Mouse (Mus musculus): ENCODE measurements around the gene Gm49322.
"Not testable (repeated sequence)": the region's sequence is repeated elsewhere in the genome, so short reads cannot be mapped to it uniquely, and the experiment has no call there.

The Gm49322 gene

GRCm38 (mm10) chr10:80611905-80612304, 6.1 kb downstream of the Gm49322 start:
- no peak for DNase-seq (ENCODE audit: low spot score in 2 of 2)

GRCm38 (mm10) chr10:80613821-80614220, 8.0 kb downstream of the Gm49322 start:
- no peak for DNase-seq (ENCODE audit: low spot score in 2 of 2)

GRCm38 (mm10) chr10:80614351-80614750, 8.5 kb downstream of the Gm49322 start:
- no peak for DNase-seq (ENCODE audit: low spot score in 2 of 2)

- DNase-seq (ENCODE audit: low spot score in 2 of 2) = no peak
Measured at GRCm38 (mm10) chr10:80618181-80618580, 12.4 kb downstream of the Gm49322 start.

GRCm38 (mm10) chr10:80619465-80620244, 13.8 kb downstream of the Gm49322 start:
- no peak for DNase-seq (ENCODE audit: low spot score in 2 of 2)

GRCm38 (mm10) chr10:80620365-80620764, 14.5 kb downstream of the Gm49322 start:
- DNase-seq (ENCODE audit: low spot score in 2 of 2) = no peak

- peak in 1 of 2 experiments; percentile 48 for DNase-seq (ENCODE audit: low spot score in 2 of 2)
Measured at GRCm38 (mm10) chr10:80620796-80621689, 15.2 kb downstream of the Gm49322 start.

GRCm38 (mm10) chr10:80621690-80621939, 15.8 kb downstream of the Gm49322 start:
- peak in 1 of 2 experiments; percentile 34 for DNase-seq (ENCODE audit: low spot score in 2 of 2)

- DNase-seq (ENCODE audit: low spot score in 2 of 2) = peak; percentile 99
Measured at GRCm38 (mm10) chr10:80621940-80622660, 16.3 kb downstream of the Gm49322 start.

GRCm38 (mm10) chr10:80622661-80623456, 17.0 kb downstream of the Gm49322 start, which contains the start of gene Csnk1g2:
TSS of gene Csnk1g2 (plus strand) at chr10:80622838.
- peak in 1 of 2 experiments; percentile 72 for DNase-seq (ENCODE audit: low spot score in 2 of 2)

- DNase-seq (ENCODE audit: low spot score in 2 of 2) = peak; percentile 65 to 78
Measured at GRCm38 (mm10) chr10:80623457-80624191, 17.8 kb downstream of the Gm49322 start.

GRCm38 (mm10) chr10:80625764-80626163, 19.9 kb downstream of the Gm49322 start:
- no peak for DNase-seq (ENCODE audit: low spot score in 2 of 2)

- DNase-seq (ENCODE audit: low spot score in 2 of 2) = peak; percentile 64 to 67
Measured at GRCm38 (mm10) chr10:80627685-80628084, 21.9 kb downstream of the Gm49322 start.

GRCm38 (mm10) chr10:80628925-80629324, 23.1 kb downstream of the Gm49322 start:
- DNase-seq (ENCODE audit: low spot score in 2 of 2) = no peak

GRCm38 (mm10) chr10:80635345-80635744, 29.5 kb downstream of the Gm49322 start:
- DNase-seq (ENCODE audit: low spot score in 2 of 2) = no peak

GRCm38 (mm10) chr10:80646936-80647335, 41.1 kb downstream of the Gm49322 start:
- no peak for DNase-seq (ENCODE audit: low spot score in 2 of 2)

- DNase-seq (ENCODE audit: low spot score in 2 of 2) = not testable (repeated sequence)
Measured at GRCm38 (mm10) chr10:80649910-80650309, 44.1 kb downstream of the Gm49322 start.

GRCm38 (mm10) chr10:80650392-80650791, 44.6 kb downstream of the Gm49322 start:
- DNase-seq (ENCODE audit: low spot score in 2 of 2) = no peak

GRCm38 (mm10) chr10:80653156-80653720, 47.4 kb downstream of the Gm49322 start:
- no peak for DNase-seq (ENCODE audit: low spot score in 2 of 2)

GRCm38 (mm10) chr10:80654866-80655265, 49.0 kb downstream of the Gm49322 start:
- DNase-seq (ENCODE audit: low spot score in 2 of 2) = no peak
